Mouse (Mus musculus) testis, adult 2 months (tissue): Measurements from ENCODE around the gene Lrrc23. TPM values are rescaled to one million over a fixed set of nuclear protein-coding genes. Genes with fewer than 3 reads are reported as not detected.

Experiments used
- H3K27ac ChIP-seq: fragments of 200-500 bp; 2 replicates; pipeline ENCODE4 v1.5.1; 2012; ENCODE audit warnings: low read depth, low read length; ENCODE audit not compliant: control insufficient read depth, insufficient read depth
- H3K27me3 ChIP-seq: fragments of 200-500 bp; 2 replicates; pipeline ENCODE4 v1.6.1; 2012; ENCODE audit warnings: mild to moderate bottlenecking, low read length, moderate library complexity; ENCODE audit not compliant: control insufficient read depth, insufficient read depth
- H3K36me3 ChIP-seq: fragments of 200-500 bp; 2 replicates; pipeline ENCODE4 v1.6.1; 2012; ENCODE audit warnings: mild to moderate bottlenecking, low read length; ENCODE audit not compliant: control insufficient read depth, insufficient read depth
- H3K4me1 ChIP-seq: fragments of 200-500 bp; 2 replicates; pipeline ENCODE4 v1.6.1; 2012; ENCODE audit warnings: low read length; ENCODE audit not compliant: control insufficient read depth, insufficient read depth
- H3K4me3 ChIP-seq: fragments of 200-500 bp; 2 replicates; pipeline ENCODE4 v1.5.1; 2012; ENCODE audit warnings: low read depth, mild to moderate bottlenecking, low read length, moderate library complexity, mixed read lengths; ENCODE audit not compliant: control insufficient read depth
- CTCF ChIP-seq: fragments of 200-500 bp; IDR thresholded peaks from 2 replicates; pipeline ENCODE4 v1.5.1; 2012; ENCODE audit warnings: low read depth, mild to moderate bottlenecking, inconsistent platforms, low read length, moderate library complexity; ENCODE audit not compliant: control insufficient read depth, insufficient read depth, insufficient replicate concordance
- POLR2A ChIP-seq: fragments of 200-500 bp; IDR thresholded peaks from 2 replicates; pipeline ENCODE4 v1.6.1; 2012; ENCODE audit warnings: low read depth, mild to moderate bottlenecking, inconsistent platforms, low read length, moderate library complexity; ENCODE audit not compliant: control insufficient read depth
- polyA plus RNA-seq: library from polyadenylated mRNA; depleted of rRNA; stranded (reverse); fragments of >200 nt; gene quantifications from 2 replicates; pipeline ENCODE4 v1.2.3, GENCODE M21; 2012

The Lrrc23 gene
- polyA plus RNA-seq, 1 experiment = 105 TPM

GRCm38 (mm10) chr6:124809775-124810538 lies 30.4 kb upstream of the Lrrc23 start:
- TF ChIP-seq CTCF (no peak), POLR2A (no peak)
- H3K36me3 ChIP-seq = peaks cover 2% of the 10 kb centered on the region; the same call in 1 of the 2 replicates
- peak overlapping the region; percentile 92 for H3K4me3 ChIP-seq
- H3K4me1 ChIP-seq = peaks cover 53% of the 10 kb centered on the region
- H3K27me3 ChIP-seq = no peaks in the 10 kb centered on the region
- no peak overlapping the region for H3K27ac ChIP-seq

DNA sequence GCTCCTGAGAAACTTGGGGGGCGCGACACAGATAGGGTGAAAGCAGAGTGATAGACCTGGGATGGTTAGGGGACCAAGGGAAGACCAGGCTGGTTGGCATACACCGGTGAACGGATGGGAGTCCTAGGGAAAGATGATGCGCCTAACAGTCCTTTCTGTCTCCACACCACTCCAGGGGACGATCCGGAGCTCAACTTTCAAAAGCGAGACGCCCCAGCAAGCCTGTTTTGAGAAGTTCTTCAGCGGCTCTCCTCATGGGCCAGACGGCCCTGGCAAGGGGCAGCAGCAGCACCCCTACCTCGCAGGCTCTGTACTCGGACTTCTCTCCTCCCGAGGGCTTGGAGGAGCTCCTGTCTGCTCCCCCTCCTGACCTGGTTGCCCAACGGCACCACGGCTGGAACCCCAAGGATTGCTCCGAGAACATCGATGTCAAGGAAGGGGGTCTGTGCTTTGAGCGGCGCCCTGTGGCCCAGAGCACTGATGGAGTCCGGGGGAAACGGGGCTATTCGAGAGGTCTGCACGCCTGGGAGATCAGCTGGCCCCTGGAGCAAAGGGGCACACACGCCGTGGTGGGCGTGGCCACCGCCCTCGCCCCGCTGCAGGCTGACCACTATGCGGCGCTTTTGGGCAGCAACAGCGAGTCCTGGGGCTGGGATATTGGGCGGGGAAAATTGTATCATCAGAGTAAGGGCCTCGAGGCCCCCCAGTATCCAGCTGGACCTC lies 29.7 kb upstream of the Lrrc23 start:
- Histone ChIP-seq H3K4me1 (peaks cover 50% of the 10 kb centered on the region), H3K27ac (peak overlapping the region; percentile 87), H3K36me3 (peaks cover 2% of the 10 kb centered on the region; the same call in 1 of the 2 replicates), H3K4me3 (peak overlapping the region; percentile 92), H3K27me3 (no peaks in the 10 kb centered on the region)
- TF ChIP-seq CTCF (peak; percentile 48; the same call in 1 of the 2 replicates), POLR2A (no peak)

DNA sequence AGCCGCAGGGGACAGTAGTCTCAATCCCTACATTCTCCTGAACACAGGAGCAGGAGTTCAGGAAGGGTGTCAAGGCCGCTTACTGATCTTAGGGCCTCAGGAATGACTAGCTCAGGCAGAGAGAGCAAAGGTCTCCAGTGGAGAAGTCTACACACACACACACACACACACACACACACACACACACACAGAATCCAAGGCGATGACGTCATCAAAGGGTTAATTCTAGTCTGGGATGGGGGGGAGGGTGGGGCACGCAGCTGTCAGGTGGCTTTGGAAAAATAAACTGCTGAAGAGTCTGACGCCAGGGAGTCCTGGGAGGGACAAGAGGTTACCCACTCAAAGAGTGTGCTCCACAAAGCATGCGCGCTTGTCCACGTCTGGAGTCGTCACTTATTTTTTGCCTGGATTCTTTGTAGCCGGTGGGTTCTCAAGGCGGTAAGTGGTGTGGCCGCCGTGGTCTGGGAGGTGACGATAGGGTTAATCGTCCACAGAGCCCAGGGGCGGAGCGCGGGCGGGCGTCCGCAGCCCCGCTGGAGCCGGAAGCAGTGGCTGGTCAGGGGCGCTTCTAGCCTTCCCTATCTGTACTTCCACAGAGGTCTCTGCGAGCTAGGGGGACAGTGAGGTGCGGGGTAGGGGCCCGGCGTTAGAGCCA lies 29.0 kb upstream of the Lrrc23 start, which contains the start of gene Spsb2:
Gene Spsb2, plus strand, starts transcription at position 304 of the 655 bp plus-strand sequence.
- Histone ChIP-seq H3K27me3 (no peaks in the 10 kb centered on the region), H3K4me3 (peak within 1 kb of the TSS; percentile 92), H3K36me3 (peaks cover 2% of the 10 kb centered on the region; the same call in 1 of the 2 replicates), H3K27ac (peak within 1 kb of the TSS; percentile 87), H3K4me1 (peaks cover 45% of the 10 kb centered on the region)
- TF ChIP-seq POLR2A (0 out of 2 replicates have a peak, but pooled peaks have one; percentile 6), CTCF (no peak)

- Histone ChIP-seq H3K27ac (peak overlapping the region; percentile 87), H3K36me3 (peaks cover 2% of the 10 kb centered on the region; the same call in 1 of the 2 replicates), H3K4me1 (peaks cover 41% of the 10 kb centered on the region), H3K27me3 (no peaks in the 10 kb centered on the region), H3K4me3 (peak overlapping the region; percentile 92)
- no peak for TF ChIP-seq POLR2A
- no peak for TF ChIP-seq CTCF
These were observed 28.4 kb upstream of the Lrrc23 start for GRCm38 (mm10) chr6:124807986-124808357.

- peaks cover 35% of the 10 kb centered on the region for H3K4me1 ChIP-seq
- H3K27ac ChIP-seq = no peak overlapping the region; the same call in 1 of the 2 replicates
- no peak for TF ChIP-seq POLR2A
- H3K27me3 ChIP-seq = no peaks in the 10 kb centered on the region
- H3K36me3 ChIP-seq = peaks cover 2% of the 10 kb centered on the region; the same call in 1 of the 2 replicates
- peak overlapping the region; percentile 92 for H3K4me3 ChIP-seq
These were observed 27.8 kb upstream of the Lrrc23 start for GRCm38 (mm10) chr6:124807366-124807765.

GRCm38 (mm10) chr6:124806446-124807140 lies 27.1 kb upstream of the Lrrc23 start:
- H3K4me1 ChIP-seq = peaks cover 29% of the 10 kb centered on the region
- peak overlapping the region; percentile 93 for H3K4me3 ChIP-seq
- H3K27ac ChIP-seq = peak overlapping the region; percentile 82
- H3K36me3 ChIP-seq = no peaks in the 10 kb centered on the region; the same call in 1 of the 2 replicates
- TF ChIP-seq CTCF (no peak), POLR2A (no peak)
- no peaks in the 10 kb centered on the region for H3K27me3 ChIP-seq
